Mouse (Mus musculus) activated CD4-positive, CD25-positive, alpha-beta regulatory T cell, adult 4 months (primary cell): ENCODE measurements around the gene Dpp10. TPM values are rescaled to one million over a fixed set of nuclear protein-coding genes. Genes with fewer than 3 reads are reported as not detected.

ENCODE experiments used
- ATAC-seq: one replicate; pipeline ENCODE4 v1.8.0; 2017
- polyA plus RNA-seq, 2 experiments: library from polyadenylated mRNA; unstranded; fragments of 100-300 nt; shearing (Covaris generic); gene quantifications; one replicate each; pipeline ENCODE4 v1.2.1; 2017

Gene Dpp10
- polyA plus RNA-seq, 2 experiments from 2014 or later, result 0.05 TPM; not detected in 1

DNA sequence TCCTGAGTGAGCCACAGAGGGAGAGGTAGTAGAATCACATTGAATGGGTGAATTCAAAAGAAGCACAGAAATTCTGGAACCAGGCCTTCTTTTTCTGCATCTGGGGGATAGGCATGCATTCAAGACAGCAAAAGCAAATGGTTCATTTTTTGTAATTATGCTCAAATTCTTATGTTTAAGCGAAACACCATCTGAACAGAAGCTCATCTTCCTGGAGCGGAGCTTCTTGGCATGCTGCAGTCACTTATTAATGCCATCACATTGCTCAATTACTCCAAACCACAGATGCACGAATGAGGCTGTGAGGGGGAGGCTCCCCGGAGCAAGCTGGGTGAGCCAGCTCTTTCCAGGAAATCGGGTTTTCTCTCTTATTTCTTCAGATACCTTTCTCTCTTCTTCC lies 142.7 kb downstream of the Dpp10 start:
- ATAC-seq, result no peak

GRCm38 (mm10) chr1:123901218-123901617 lies 144.1 kb downstream of the Dpp10 start:
- no peak for ATAC-seq

GRCm38 (mm10) chr1:123887243-123887642 lies 158.1 kb downstream of the Dpp10 start:
- no peak for ATAC-seq

DNA sequence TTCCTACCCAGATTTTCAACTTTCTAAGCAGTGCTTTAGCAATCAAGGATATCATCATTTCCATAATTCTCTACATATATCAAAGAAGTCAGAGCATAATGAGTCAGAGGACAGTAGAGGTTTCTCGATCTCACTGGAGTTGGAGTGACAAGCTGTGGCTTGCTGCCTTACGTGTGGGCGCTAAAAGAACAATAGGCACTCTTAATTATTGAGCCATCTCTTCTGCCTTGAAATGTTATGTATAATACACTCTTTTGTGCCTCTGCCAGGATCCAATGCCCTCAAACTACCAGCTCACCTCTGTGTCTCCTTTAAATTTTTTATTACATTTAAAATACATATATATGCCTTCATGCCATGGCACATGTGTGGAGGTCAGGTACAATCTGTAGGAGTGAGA lies 198.5 kb downstream of the Dpp10 start:
- no peak for ATAC-seq

- ATAC-seq, result no peak
Measured at GRCm38 (mm10) chr1:123801206-123801605, 244.2 kb downstream of the Dpp10 start.

DNA sequence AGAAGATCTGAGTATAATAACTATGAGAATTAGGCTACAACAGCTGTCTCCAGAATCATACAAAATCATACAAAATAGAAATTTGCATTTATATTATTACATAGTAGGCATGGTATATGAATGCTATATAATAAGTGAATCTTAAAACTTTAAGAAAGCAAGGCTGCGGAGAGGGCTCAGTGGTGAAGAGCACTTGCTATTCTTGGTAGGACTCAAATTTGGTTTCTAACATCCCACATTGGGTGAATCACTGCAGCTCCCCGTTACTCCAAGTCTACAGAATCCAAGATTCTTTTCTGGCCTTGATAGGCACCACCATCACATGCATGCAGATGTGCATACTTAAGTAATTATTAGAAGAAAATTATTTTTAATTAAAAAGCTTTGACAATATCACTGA lies 279.8 kb downstream of the Dpp10 start:
- ATAC-seq, result no peak

DNA sequence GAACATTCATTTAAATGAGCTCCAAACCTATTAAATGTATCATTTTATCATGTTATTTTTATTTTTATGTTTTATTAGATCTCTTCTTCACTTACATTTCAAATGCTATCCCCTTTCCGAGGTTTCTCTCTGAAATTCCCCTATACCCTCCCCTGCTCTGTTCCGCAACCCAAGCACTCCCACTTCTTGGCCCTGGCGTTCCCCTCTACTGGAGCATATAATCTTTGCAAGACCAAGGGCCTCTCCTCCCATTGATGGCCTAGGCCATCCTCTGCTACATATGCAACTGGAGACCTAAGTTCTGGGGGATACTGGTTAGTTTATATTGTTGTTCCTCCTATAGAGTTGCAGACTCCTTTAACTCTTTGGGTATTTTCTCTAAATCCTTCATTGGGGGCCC lies 283.1 kb downstream of the Dpp10 start:
- ATAC-seq, result no peak

- ATAC-seq, result no peak
Measured at GRCm38 (mm10) chr1:123756055-123756454, 289.3 kb downstream of the Dpp10 start.

DNA sequence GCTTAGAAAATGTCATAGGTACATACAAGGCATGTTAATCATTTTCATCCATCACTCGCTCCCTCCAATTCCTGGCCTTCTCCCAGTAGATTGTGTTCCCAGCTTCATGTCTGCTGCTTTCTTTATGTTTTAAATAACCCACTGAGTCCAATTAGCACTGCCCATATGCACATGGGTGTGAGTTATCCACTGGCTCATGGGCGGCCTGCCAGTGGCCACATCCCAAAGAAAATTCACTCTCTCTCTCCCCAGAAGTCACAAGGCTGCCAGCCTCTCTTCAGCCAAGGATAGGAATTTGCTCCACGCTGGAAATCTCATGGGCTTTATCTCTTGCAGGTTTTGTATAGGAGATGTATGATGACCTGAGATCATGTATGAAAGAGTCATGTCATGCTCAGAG lies 338.1 kb downstream of the Dpp10 start:
- ATAC-seq, result no peak

DNA sequence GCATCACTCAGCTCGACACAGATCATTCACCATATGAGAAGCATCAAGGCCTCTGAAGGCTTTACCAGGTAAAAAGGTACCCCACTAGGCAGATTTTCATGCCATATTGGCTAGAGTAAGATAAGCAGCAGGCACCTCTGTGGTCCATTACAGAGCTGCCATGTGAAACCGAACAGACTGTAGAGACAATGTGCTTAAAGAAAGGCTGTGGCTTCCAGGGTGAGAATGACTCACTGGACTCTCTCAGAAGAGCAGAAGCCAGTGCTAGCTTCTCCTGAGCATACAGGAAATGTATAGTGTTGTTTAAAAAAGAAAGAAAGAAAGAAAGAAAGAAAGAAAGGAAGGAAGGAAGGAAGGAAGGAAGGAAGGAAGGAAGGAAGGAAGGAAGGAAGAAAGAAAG lies 386.9 kb downstream of the Dpp10 start:
- ATAC-seq, result no peak

DNA sequence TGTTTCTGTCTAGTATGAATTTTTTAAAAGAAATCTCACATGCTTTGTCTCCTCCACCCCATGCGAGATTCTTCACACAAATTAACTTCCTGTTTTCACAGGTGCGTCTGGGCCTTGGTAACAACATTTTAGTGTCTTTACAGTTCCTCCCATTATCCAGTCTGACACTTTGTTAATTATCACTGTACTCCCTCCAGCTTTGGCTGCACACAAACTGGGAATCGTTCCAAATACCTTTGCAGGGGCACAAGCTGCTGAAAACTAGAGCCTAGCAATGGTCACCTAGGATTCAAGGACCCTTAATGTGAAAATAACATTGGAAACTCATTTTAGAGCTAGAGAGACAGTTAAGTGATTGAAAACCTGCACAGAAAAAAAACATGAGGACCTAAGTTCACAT lies 388.8 kb downstream of the Dpp10 start:
- ATAC-seq, result no peak

GRCm38 (mm10) chr1:123637897-123638296 lies 407.5 kb downstream of the Dpp10 start:
- ATAC-seq, result no peak

- no peak for ATAC-seq
Measured at GRCm38 (mm10) chr1:123628268-123628667, 417.1 kb downstream of the Dpp10 start.

DNA sequence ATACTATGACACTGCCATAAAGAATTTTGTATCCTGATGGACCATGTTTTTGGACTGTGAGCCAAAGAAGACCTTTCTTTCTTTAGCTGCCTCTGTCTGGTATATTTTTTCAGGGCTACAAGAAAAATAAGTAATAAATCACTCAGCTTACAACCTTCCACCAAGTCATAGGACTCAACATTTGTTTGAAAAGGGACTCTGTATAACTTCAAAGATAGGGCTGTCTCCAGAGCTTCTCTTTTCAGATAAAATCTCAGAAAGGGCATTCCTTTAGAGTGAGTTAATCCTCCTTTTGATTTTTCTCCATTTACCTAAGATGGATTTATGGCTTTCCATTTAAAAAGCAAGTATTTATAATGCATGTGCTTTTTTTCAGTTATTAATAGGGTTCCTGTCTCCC lies 460.5 kb downstream of the Dpp10 start:
- no peak for ATAC-seq

GRCm38 (mm10) chr1:123580112-123580511 lies 465.2 kb downstream of the Dpp10 start:
- no peak for ATAC-seq

- ATAC-seq, result no peak
Measured at GRCm38 (mm10) chr1:123573713-123574112, 471.6 kb downstream of the Dpp10 start.

DNA sequence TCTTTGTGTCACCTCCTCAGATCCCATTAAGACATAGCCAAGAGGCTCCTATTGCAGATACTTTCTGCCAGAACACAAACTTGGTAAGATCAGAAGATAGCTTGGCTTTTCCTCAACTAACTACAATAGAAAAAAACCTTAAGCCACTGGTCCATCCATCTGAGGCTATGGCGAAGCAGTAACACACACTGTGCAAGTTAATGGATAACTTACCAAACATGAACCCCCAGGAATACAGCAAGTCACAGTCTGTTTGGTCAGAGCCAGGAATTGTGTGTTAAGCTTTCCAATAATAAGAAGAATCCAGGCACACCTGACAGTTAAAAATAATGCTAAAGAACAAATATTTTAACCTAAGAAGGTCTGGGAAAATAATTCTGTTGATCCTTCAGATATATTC lies 502.9 kb downstream of the Dpp10 start:
- no peak for ATAC-seq

DNA sequence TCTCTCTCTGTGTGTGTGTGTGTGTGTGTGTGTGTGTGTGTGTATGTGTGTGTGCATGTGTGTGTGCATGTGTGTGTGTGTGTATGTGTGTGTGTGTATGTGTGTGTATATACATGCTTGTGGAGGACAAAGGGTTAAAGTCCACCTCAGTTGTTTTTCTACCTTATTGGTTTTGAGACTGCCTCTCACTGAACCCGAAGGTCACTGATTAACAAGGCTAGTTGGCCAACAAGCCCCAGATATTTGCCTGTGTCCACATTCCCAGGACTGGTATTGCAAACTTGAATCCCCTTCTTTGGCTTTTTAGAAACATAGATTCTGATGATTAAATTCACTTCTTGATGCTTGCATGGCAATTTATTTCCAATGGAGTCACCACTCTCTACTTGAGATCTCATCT lies 577.6 kb downstream of the Dpp10 start:
- ATAC-seq, result no peak

DNA sequence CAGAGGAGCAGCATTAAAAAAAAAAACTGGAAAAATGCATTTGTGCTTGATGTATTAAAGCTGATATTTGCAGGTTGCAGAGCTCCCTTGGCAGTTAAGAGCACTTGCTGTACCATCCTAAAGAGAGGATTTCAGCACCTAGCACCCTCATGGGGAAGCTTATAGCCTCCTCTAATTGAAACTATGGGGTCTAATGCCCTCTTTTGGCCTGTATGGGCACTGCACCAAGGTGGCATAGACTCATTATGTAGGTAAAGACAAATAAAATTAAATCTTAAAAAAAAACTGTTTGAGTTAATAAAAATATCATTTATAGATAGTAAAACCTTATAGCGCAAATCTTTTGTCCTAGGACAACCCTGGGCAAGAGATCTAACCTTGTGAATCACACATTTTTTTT lies 631.2 kb downstream of the Dpp10 start:
- no peak for ATAC-seq

GRCm38 (mm10) chr1:123351300-123351699 lies 694.1 kb downstream of the Dpp10 start:
- ATAC-seq, result no peak

DNA sequence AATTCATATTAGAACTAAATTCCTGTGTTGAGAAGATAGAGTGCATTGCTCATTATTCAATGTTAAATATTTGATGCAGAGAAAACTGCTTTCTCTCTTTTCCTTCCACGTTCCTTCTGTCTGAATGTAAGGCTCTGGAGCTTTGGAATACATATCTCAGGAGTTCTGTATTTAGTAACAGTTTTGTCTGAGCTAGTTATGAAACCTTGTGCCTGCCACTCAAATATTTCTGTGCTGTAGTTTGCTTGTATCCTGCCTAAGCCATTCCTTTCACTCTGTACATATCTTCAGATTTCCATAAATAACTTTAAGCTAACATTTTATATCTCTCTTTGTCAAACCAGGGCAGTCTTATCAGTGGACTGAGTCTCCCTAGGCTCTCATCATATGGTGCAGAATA lies 707.5 kb downstream of the Dpp10 start:
- no peak for ATAC-seq

- ATAC-seq, result no peak
Measured at GRCm38 (mm10) chr1:123316886-123317285, 728.5 kb downstream of the Dpp10 start.
